Mouse (Mus musculus): ENCODE data around the gene AC140267.1.

- TF ChIP-seq CTCF (IDR thresholded peaks at IDR 0.05) (no peak), EP300 (IDR thresholded peaks at IDR 0.05) (no peak)
Measured at GRCm38 (mm10) chr15:80277625-80278024, 42.0 kb downstream of the AC140267.1 start.

Measured in lung, postnatal 0 days (tissue).